Mouse (Mus musculus) embryonic fibroblast, embryonic 13.5 days (primary cell): ENCODE measurements around the gene Fbxw5.

ENCODE experiments used
- CTCF ChIP-seq: IDR thresholded peaks from 2 replicates; pipeline ENCODE4 v1.5.1; 2011; ENCODE audit warnings: mild to moderate bottlenecking, control low read depth, low read length, moderate library complexity, borderline replicate concordance; ENCODE audit not compliant: insufficient read depth
- POLR2A ChIP-seq: IDR thresholded peaks from 2 replicates; pipeline ENCODE4 v1.6.1; 2011; ENCODE audit warnings: low read depth, mild to moderate bottlenecking, control low read depth, low read length, moderate library complexity

- TF ChIP-seq CTCF (no peak), POLR2A (no peak)
Measured at GRCm38 (mm10) chr2:25492988-25493387, 7.6 kb upstream of the Fbxw5 start.
